Mouse (Mus musculus): ENCODE data around the gene Slc22a15. TPM values are rescaled to one million over a fixed set of nuclear protein-coding genes. Genes with fewer than 3 reads are reported as not detected.

Gene Slc22a15
- polyA plus RNA-seq, 1 experiment from 2014 or later: 10.1 TPM

DNA sequence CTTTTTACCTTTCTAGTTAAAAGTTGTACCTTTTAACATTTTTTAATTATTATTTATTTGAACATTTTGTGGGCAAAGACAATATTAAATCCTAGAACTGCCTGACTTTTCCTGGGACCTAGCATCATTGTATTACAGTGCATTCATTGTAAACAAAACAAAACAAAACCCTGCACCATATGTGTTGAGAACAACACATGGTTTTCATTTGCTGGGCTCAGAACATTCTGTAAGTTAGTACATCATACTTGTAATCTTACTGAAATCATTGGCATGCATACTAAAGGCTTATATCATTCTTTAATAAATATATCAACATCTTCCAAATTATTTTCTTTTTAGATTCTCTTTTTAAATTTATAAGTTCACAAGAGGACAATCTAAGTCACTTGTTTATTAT is 2.4 kb upstream of the Slc22a15 start:
- H3K36me3 ChIP-seq (ENCODE audit: control insufficient read depth, insufficient read depth, low read length): no peaks in the 10 kb centered on the region
- no peak overlapping the region for H3K9ac ChIP-seq (ENCODE audit: low read depth, low read length)
- no peak overlapping the region for H3K27ac ChIP-seq (ENCODE audit: low read depth, low read length)
- no peak for ATAC-seq (ENCODE audit: low FRiP score)
- no peak overlapping the region for H3K4me3 ChIP-seq (ENCODE audit: low read depth, low read length)
- no peaks in the 10 kb centered on the region for H3K27me3 ChIP-seq (ENCODE audit: control insufficient read depth, insufficient read depth, low read length)
- DNase-seq (ENCODE audit: low spot score): no peak
- no peak overlapping the region for H3K4me2 ChIP-seq (replicated peaks; ENCODE audit: low read depth, low read length)
- H3K4me1 ChIP-seq (replicated peaks; ENCODE audit: control insufficient read depth, insufficient read depth, low read length): no peaks in the 10 kb centered on the region; the same call in 1 of the 2 replicates
- H3K9me3 ChIP-seq (ENCODE audit: control insufficient read depth, low read length): no peaks in the 10 kb centered on the region

DNA sequence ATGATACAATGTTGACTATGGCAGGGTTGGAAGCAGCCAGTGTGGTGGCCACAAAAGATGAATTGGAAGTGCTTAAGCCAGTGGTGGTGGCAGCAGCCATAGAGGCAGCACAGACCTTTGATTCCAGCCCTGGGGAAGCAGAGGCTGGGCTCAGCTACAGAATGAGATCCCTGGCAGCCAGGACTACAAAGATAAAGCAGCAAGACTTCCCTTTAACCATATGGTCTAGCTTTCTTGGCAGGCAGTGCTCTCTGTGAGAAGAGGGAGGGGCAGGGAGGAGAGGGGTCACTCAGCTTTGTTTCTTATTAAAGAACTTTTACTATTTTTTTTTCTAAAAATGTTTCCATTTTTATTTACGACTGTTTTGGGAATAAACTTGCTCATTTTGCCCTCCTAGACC is 1.4 kb upstream of the Slc22a15 start:
- H3K4me3 ChIP-seq (ENCODE audit: low read depth, low read length): no peak overlapping the region
- H3K9me3 ChIP-seq (ENCODE audit: control insufficient read depth, low read length): no peaks in the 10 kb centered on the region
- WGBS: 76% methylated on average over 1 of the region's 1 CpGs
- no peak overlapping the region for H3K9ac ChIP-seq (ENCODE audit: low read depth, low read length)
- H3K27ac ChIP-seq (ENCODE audit: low read depth, low read length): peak overlapping the region; percentile 51
- ATAC-seq (ENCODE audit: low FRiP score) (no peak), DNase-seq (ENCODE audit: low spot score) (peak; percentile 19)
- H3K36me3 ChIP-seq (ENCODE audit: control insufficient read depth, insufficient read depth, low read length): no peaks in the 10 kb centered on the region
- no peak overlapping the region for H3K4me2 ChIP-seq (replicated peaks; ENCODE audit: low read depth, low read length)
- H3K27me3 ChIP-seq (ENCODE audit: control insufficient read depth, insufficient read depth, low read length): no peaks in the 10 kb centered on the region
- no peaks in the 10 kb centered on the region; the same call in 1 of the 2 replicates for H3K4me1 ChIP-seq (replicated peaks; ENCODE audit: control insufficient read depth, insufficient read depth, low read length)

- H3K4me2 ChIP-seq (replicated peaks; ENCODE audit: low read depth, low read length): no peak overlapping the region
- no peaks in the 10 kb centered on the region for H3K9me3 ChIP-seq (ENCODE audit: control insufficient read depth, low read length)
- no peak for ATAC-seq (ENCODE audit: low FRiP score)
- DNase-seq (ENCODE audit: low spot score): no peak
- 85% methylated on average over 7 of the region's 7 CpGs for WGBS
- no peak overlapping the region for H3K9ac ChIP-seq (ENCODE audit: low read depth, low read length)
- no peak overlapping the region for H3K4me3 ChIP-seq (ENCODE audit: low read depth, low read length)
- no peaks in the 10 kb centered on the region; the same call in 1 of the 2 replicates for H3K4me1 ChIP-seq (replicated peaks; ENCODE audit: control insufficient read depth, insufficient read depth, low read length)
- H3K36me3 ChIP-seq (ENCODE audit: control insufficient read depth, insufficient read depth, low read length): no peaks in the 10 kb centered on the region
- H3K27me3 ChIP-seq (ENCODE audit: control insufficient read depth, insufficient read depth, low read length): no peaks in the 10 kb centered on the region
- no peak overlapping the region for H3K27ac ChIP-seq (ENCODE audit: low read depth, low read length)
These were observed 1.9 kb downstream of the Slc22a15 start for GRCm38 (mm10) chr3:101922366-101922765.

DNA sequence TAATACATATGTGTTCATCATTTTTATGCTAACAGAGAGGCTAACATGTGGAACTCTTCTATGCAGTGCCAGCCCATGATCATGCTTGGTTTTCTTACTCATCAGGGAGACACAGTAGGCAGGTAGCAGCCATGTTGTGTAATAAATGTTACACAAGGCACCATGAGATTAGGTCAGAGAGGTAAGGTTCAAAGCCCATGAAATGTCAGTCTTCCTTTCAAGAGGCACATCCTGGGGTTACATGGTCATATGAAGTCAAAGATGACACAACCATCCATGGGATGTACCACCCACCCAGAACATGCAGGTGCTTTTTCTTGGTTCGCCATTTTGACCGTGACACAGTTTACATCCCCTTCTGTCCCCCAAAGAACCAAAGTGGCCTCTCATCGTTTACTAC is 5.7 kb downstream of the Slc22a15 start:
- Histone ChIP-seq H3K27me3 (ENCODE audit: control insufficient read depth, insufficient read depth, low read length) (no peaks in the 10 kb centered on the region), H3K4me1 (replicated peaks; ENCODE audit: control insufficient read depth, insufficient read depth, low read length) (no peaks in the 10 kb centered on the region), H3K9ac (ENCODE audit: low read depth, low read length) (no peak overlapping the region), H3K27ac (ENCODE audit: low read depth, low read length) (no peak overlapping the region), H3K4me3 (ENCODE audit: low read depth, low read length) (no peak overlapping the region), H3K4me2 (replicated peaks; ENCODE audit: low read depth, low read length) (no peak overlapping the region), H3K9me3 (ENCODE audit: control insufficient read depth, low read length) (no peaks in the 10 kb centered on the region), H3K36me3 (ENCODE audit: control insufficient read depth, insufficient read depth, low read length) (no peaks in the 10 kb centered on the region)
- no peak for DNase-seq (ENCODE audit: low spot score)
- no peak for ATAC-seq (ENCODE audit: low FRiP score)
- 85% methylated on average over 3 of the region's 3 CpGs for WGBS

DNA sequence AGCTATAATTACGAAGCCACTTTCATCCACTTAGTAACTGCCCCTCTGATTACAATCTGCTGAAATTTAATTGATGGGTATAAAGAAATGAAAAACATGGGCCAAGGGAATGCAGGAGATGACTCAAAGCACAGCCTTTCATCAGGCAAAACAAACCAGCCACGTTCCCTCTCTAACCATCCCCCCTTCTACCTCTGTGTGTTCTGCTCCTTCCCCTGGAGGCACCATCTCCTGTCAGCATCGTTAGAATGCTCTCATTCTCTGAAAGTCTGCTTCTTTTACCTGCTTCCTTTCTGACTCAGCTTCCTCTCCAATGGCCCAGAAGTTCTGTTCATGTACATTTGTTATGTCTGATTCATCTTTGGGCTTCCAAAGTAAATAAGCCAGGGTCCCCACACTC is 6.6 kb downstream of the Slc22a15 start:
- Histone ChIP-seq H3K27ac (ENCODE audit: low read depth, low read length) (no peak overlapping the region), H3K4me2 (replicated peaks; ENCODE audit: low read depth, low read length) (no peak overlapping the region), H3K9ac (ENCODE audit: low read depth, low read length) (no peak overlapping the region), H3K36me3 (ENCODE audit: control insufficient read depth, insufficient read depth, low read length) (no peaks in the 10 kb centered on the region), H3K9me3 (ENCODE audit: control insufficient read depth, low read length) (no peaks in the 10 kb centered on the region), H3K4me1 (replicated peaks; ENCODE audit: control insufficient read depth, insufficient read depth, low read length) (no peaks in the 10 kb centered on the region), H3K4me3 (ENCODE audit: low read depth, low read length) (no peak overlapping the region), H3K27me3 (ENCODE audit: control insufficient read depth, insufficient read depth, low read length) (no peaks in the 10 kb centered on the region)
- DNase-seq (ENCODE audit: low spot score) (no peak), ATAC-seq (ENCODE audit: low FRiP score) (no peak)
- WGBS: 45% methylated on average over 3 of the region's 3 CpGs

GRCm38 (mm10) chr3:101916525-101916924 is 7.7 kb downstream of the Slc22a15 start:
- no peak overlapping the region for H3K4me3 ChIP-seq (ENCODE audit: low read depth, low read length)
- H3K27ac ChIP-seq (ENCODE audit: low read depth, low read length): no peak overlapping the region
- DNase-seq (ENCODE audit: low spot score): no peak
- H3K36me3 ChIP-seq (ENCODE audit: control insufficient read depth, insufficient read depth, low read length): no peaks in the 10 kb centered on the region
- H3K4me2 ChIP-seq (replicated peaks; ENCODE audit: low read depth, low read length): no peak overlapping the region
- no peaks in the 10 kb centered on the region for H3K9me3 ChIP-seq (ENCODE audit: control insufficient read depth, low read length)
- no peak for ATAC-seq (ENCODE audit: low FRiP score)
- 71% methylated on average over 5 of the region's 5 CpGs for WGBS
- H3K9ac ChIP-seq (ENCODE audit: low read depth, low read length): no peak overlapping the region
- H3K27me3 ChIP-seq (ENCODE audit: control insufficient read depth, insufficient read depth, low read length): no peaks in the 10 kb centered on the region
- no peaks in the 10 kb centered on the region for H3K4me1 ChIP-seq (replicated peaks; ENCODE audit: control insufficient read depth, insufficient read depth, low read length)

DNA sequence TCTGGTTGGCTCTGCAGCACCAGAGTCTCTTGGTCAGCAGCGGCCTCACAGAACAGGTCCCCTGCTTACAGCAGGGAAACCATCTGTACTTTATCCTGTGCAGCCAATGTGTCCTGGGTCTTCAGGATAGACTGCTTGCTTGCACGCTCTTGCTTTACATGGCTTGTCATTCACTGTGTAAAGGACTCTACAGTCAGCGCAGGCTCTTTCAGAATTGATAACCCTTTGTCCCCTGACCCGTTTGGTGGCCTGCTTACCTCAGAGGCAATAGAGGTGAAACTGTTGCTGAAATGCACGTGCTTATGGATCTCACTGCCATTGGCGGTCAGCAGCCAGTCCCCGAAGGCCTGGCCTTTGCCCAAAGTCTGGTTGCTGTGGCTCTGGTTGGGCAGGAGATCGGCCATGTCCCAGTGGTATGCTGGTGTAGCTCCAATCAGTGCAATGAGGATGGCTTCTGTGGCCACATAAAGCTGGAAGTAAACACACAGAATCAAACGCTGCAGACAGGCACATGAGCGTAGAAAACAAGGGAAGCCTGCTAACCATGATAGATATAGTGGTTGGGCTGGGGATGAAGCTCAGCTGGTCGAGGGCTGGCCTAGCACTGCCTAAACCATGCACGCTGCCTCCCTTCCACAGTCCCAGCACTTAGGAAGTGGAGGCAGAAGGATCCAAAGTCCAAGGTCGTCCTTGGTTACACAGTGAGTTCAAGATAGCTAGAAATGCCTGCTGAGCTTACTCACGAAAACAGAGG is 9.0 kb downstream of the Slc22a15 start:
- no peak for ATAC-seq (ENCODE audit: low FRiP score)
- no peak overlapping the region for H3K9ac ChIP-seq (ENCODE audit: low read depth, low read length)
- H3K27me3 ChIP-seq (ENCODE audit: control insufficient read depth, insufficient read depth, low read length): no peaks in the 10 kb centered on the region
- DNase-seq (ENCODE audit: low spot score): no peak
- no peaks in the 10 kb centered on the region for H3K9me3 ChIP-seq (ENCODE audit: control insufficient read depth, low read length)
- 86% methylated on average over 14 of the region's 14 CpGs for WGBS
- H3K27ac ChIP-seq (ENCODE audit: low read depth, low read length): no peak overlapping the region
- H3K4me1 ChIP-seq (replicated peaks; ENCODE audit: control insufficient read depth, insufficient read depth, low read length): no peaks in the 10 kb centered on the region
- H3K36me3 ChIP-seq (ENCODE audit: control insufficient read depth, insufficient read depth, low read length): no peaks in the 10 kb centered on the region
- H3K4me3 ChIP-seq (ENCODE audit: low read depth, low read length): no peak overlapping the region
- H3K4me2 ChIP-seq (replicated peaks; ENCODE audit: low read depth, low read length): no peak overlapping the region

- no peak for DNase-seq (ENCODE audit: low spot score)
- Histone ChIP-seq H3K9me3 (ENCODE audit: control insufficient read depth, low read length) (no peaks in the 10 kb centered on the region), H3K27ac (ENCODE audit: low read depth, low read length) (no peak overlapping the region), H3K27me3 (ENCODE audit: control insufficient read depth, insufficient read depth, low read length) (no peaks in the 10 kb centered on the region), H3K9ac (ENCODE audit: low read depth, low read length) (no peak overlapping the region), H3K4me3 (ENCODE audit: low read depth, low read length) (no peak overlapping the region), H3K4me2 (replicated peaks; ENCODE audit: low read depth, low read length) (no peak overlapping the region), H3K36me3 (ENCODE audit: control insufficient read depth, insufficient read depth, low read length) (no peaks in the 10 kb centered on the region), H3K4me1 (replicated peaks; ENCODE audit: control insufficient read depth, insufficient read depth, low read length) (no peaks in the 10 kb centered on the region)
- no peak for ATAC-seq (ENCODE audit: low FRiP score)
- 82% methylated on average over 5 of the region's 5 CpGs for WGBS
These were observed 10.0 kb downstream of the Slc22a15 start for GRCm38 (mm10) chr3:101914266-101914665.

- DNase-seq (ENCODE audit: low spot score): no peak
- 88% methylated on average over 6 of the region's 6 CpGs for WGBS
- Histone ChIP-seq H3K4me3 (ENCODE audit: low read depth, low read length) (no peak overlapping the region), H3K9ac (ENCODE audit: low read depth, low read length) (no peak overlapping the region), H3K27ac (ENCODE audit: low read depth, low read length) (no peak overlapping the region), H3K36me3 (ENCODE audit: control insufficient read depth, insufficient read depth, low read length) (no peaks in the 10 kb centered on the region), H3K9me3 (ENCODE audit: control insufficient read depth, low read length) (no peaks in the 10 kb centered on the region), H3K4me2 (replicated peaks; ENCODE audit: low read depth, low read length) (no peak overlapping the region), H3K27me3 (ENCODE audit: control insufficient read depth, insufficient read depth, low read length) (no peaks in the 10 kb centered on the region), H3K4me1 (replicated peaks; ENCODE audit: control insufficient read depth, insufficient read depth, low read length) (no peaks in the 10 kb centered on the region)
- no peak for ATAC-seq (ENCODE audit: low FRiP score)
These were observed 12.2 kb downstream of the Slc22a15 start for GRCm38 (mm10) chr3:101912041-101912440.

Measured in hindbrain, embryonic 11.5 days (tissue).